Comparison of ENCODE assay signal across 7 mouse cellular contexts in genomic region chr10:68356973-68357372, GRCm38 (mm10).
DNase-seq lines count a peak whose midpoint lies in the region; ATAC-seq lines count a peak whose summit lies in the region.

No protein-coding gene starts in this region.

- no peaks in the 10 kb centered on the region for H3K27me3 ChIP-seq in embryonic facial prominence, embryonic 14.5 days (replicated peaks; ENCODE audit: control insufficient read depth, insufficient read depth, low read length)
- no peaks in the 10 kb centered on the region for H3K27me3 ChIP-seq in limb, embryonic 12.5 days

- no peak overlapping the region for H3K4me3 ChIP-seq in embryonic facial prominence, embryonic 14.5 days (ENCODE audit: low read depth, low read length)
- no peak overlapping the region for H3K4me3 ChIP-seq in limb, embryonic 12.5 days (replicated peaks)

- 32% methylated on average over 6 of the region's 6 CpGs for WGBS in embryonic facial prominence, embryonic 14.5 days
- 1% methylated on average over 6 of the region's 6 CpGs for WGBS in limb, embryonic 12.5 days

- H3K27ac ChIP-seq in embryonic facial prominence, embryonic 14.5 days (replicated peaks; ENCODE audit: low read depth, low read length): peak overlapping the region; percentile 68
- peak overlapping the region; percentile 84 for H3K27ac ChIP-seq in limb, embryonic 12.5 days

- no peak overlapping the region for H3K4me2 ChIP-seq in embryonic facial prominence, embryonic 14.5 days (ENCODE audit: low read depth, low read length)
- peak overlapping the region; percentile 19; the same call in 1 of the 2 replicates for H3K4me2 ChIP-seq in limb, embryonic 12.5 days

- H3K36me3 ChIP-seq in embryonic facial prominence, embryonic 14.5 days (ENCODE audit: control insufficient read depth, insufficient read depth, low read length): no peaks in the 10 kb centered on the region
- H3K36me3 ChIP-seq in limb, embryonic 12.5 days: no peaks in the 10 kb centered on the region

- H3K4me1 ChIP-seq in embryonic facial prominence, embryonic 14.5 days (ENCODE audit: control insufficient read depth, insufficient read depth, low read length): 0 out of 2 replicates have a peak, but pooled peaks cover 3% of the 10 kb centered on the region
- peaks cover 47% of the 10 kb centered on the region for H3K4me1 ChIP-seq in limb, embryonic 12.5 days (replicated peaks)

- H3K9ac ChIP-seq in embryonic facial prominence, embryonic 14.5 days (ENCODE audit: low read depth, low read length): no peak overlapping the region
- H3K9ac ChIP-seq in limb, embryonic 12.5 days (replicated peaks): no peak overlapping the region

- no peaks in the 10 kb centered on the region for H3K9me3 ChIP-seq in embryonic facial prominence, embryonic 14.5 days (ENCODE audit: control insufficient read depth, low read length)
- peaks cover 3% of the 10 kb centered on the region; the same call in 1 of the 2 replicates for H3K9me3 ChIP-seq in limb, embryonic 12.5 days

- DNase-seq in right cerebral cortex, adult 18-20 months: peak; percentile 20
- DNase-seq in right cerebral cortex, postnatal 36 days (ENCODE audit: low spot score in 2 of 2): no peak
- peak; percentile 5 for DNase-seq in T-cell, adult 2 months (ENCODE audit: low spot score)
- DNase-seq in embryonic facial prominence, embryonic 14.5 days (ENCODE audit: low spot score): peak; percentile 66
- DNase-seq in layer of hippocampus, adult 8-10 months (ENCODE audit: low spot score in 2 of 2): no peak
- DNase-seq in ovary, adult 18-20 months (ENCODE audit: low spot score): no peak

- no peak for ATAC-seq in embryonic facial prominence, embryonic 14.5 days (ENCODE audit: low read depth)
- no peak for ATAC-seq in limb, embryonic 12.5 days (ENCODE audit: insufficient number of reproducible peaks, insufficient read depth, low FRiP score, low TSS enrichment, low read depth)

Comparison
In these comparisons a context has a peak if more than half of its experiments do, and no peak if none do; other contexts are left out.
1. DNase-seq: peak in right cerebral cortex, adult 18-20 months (single experiment), T-cell, adult 2 months (single experiment) and embryonic facial prominence, embryonic 14.5 days (single experiment); none in right cerebral cortex, postnatal 36 days (0 of 2), layer of hippocampus, adult 8-10 months (0 of 2) and ovary, adult 18-20 months (single experiment).